Mouse (Mus musculus) retina, adult 2 months (tissue): ENCODE results near the gene Ssh2.

ENCODE experiments used
- DNase-seq: peaks from one replicate; pipeline ENCODE4 v3.0.0-alpha.2; 2012; ENCODE audit warnings: low read depth, low spot score

The Ssh2 gene

GRCm38 (mm10) chr11:77406329-77406728, 190.2 kb downstream of the Ssh2 start:
- no peak for DNase-seq

- no peak for DNase-seq
Observed at GRCm38 (mm10) chr11:77409879-77410278, 193.8 kb downstream of the Ssh2 start.

GRCm38 (mm10) chr11:77411284-77411683, 195.2 kb downstream of the Ssh2 start:
- DNase-seq: no peak

GRCm38 (mm10) chr11:77414141-77414839, 198.2 kb downstream of the Ssh2 start:
- no peak for DNase-seq

GRCm38 (mm10) chr11:77416212-77417000, 200.3 kb downstream of the Ssh2 start:
- no peak for DNase-seq

GRCm38 (mm10) chr11:77418021-77418420, 201.9 kb downstream of the Ssh2 start:
- no peak for DNase-seq

GRCm38 (mm10) chr11:77423175-77423859, 207.2 kb downstream of the Ssh2 start:
- DNase-seq: no peak

- DNase-seq: no peak
Observed at GRCm38 (mm10) chr11:77428446-77428845, 212.4 kb downstream of the Ssh2 start.

GRCm38 (mm10) chr11:77437026-77437425, 220.9 kb downstream of the Ssh2 start:
- no peak for DNase-seq

- DNase-seq: no peak
Observed at GRCm38 (mm10) chr11:77440081-77440480, 224.0 kb downstream of the Ssh2 start.

GRCm38 (mm10) chr11:77441020-77441419, 224.9 kb downstream of the Ssh2 start:
- no peak for DNase-seq

- no peak for DNase-seq
Observed at GRCm38 (mm10) chr11:77442186-77443170, 226.4 kb downstream of the Ssh2 start.

GRCm38 (mm10) chr11:77444939-77445338, 228.9 kb downstream of the Ssh2 start:
- DNase-seq: no peak

- peak; percentile 43 for DNase-seq
Observed at GRCm38 (mm10) chr11:77446628-77447041, 230.5 kb downstream of the Ssh2 start.

GRCm38 (mm10) chr11:77449224-77449623, 233.1 kb downstream of the Ssh2 start:
- DNase-seq: no peak

GRCm38 (mm10) chr11:77451670-77452069, 235.6 kb downstream of the Ssh2 start:
- no peak for DNase-seq

- DNase-seq: no peak
Observed at GRCm38 (mm10) chr11:77453388-77453787, 237.3 kb downstream of the Ssh2 start.

- no peak for DNase-seq
Observed at GRCm38 (mm10) chr11:77455770-77456510, 239.9 kb downstream of the Ssh2 start.

GRCm38 (mm10) chr11:77456866-77457265, 240.8 kb downstream of the Ssh2 start:
- no peak for DNase-seq

- DNase-seq: no peak
Observed at GRCm38 (mm10) chr11:77461856-77462255, 245.8 kb downstream of the Ssh2 start.
